Mouse (Mus musculus): ENCODE results near the gene Hbb-bh2.
"Not testable (repeated sequence)": the region's sequence is repeated elsewhere in the genome, so short reads cannot be mapped to it uniquely, and the experiment has no call there.

The Hbb-bh2 gene

GRCm38 (mm10) chr7:103840268-103840667 is at the start of gene Hbb-bh2:
Gene Hbb-bh2 (minus strand): TSS chr7:103840520.
- no peak for DNase-seq (ENCODE audit: low spot score)

- no peak for DNase-seq (ENCODE audit: low spot score)
Measured at GRCm38 (mm10) chr7:103886152-103886551, 45.8 kb upstream of the Hbb-bh2 start, which contains the start of gene Olfr66. Gene Olfr66 (minus strand): TSS chr7:103886252.

- no peak for DNase-seq (ENCODE audit: low spot score)
Measured at GRCm38 (mm10) chr7:103877093-103877492, 36.8 kb upstream of the Hbb-bh2 start.

GRCm38 (mm10) chr7:103874451-103874850 is 34.1 kb upstream of the Hbb-bh2 start:
- no peak for DNase-seq (ENCODE audit: low spot score)

- no peak for DNase-seq (ENCODE audit: low spot score)
Measured at GRCm38 (mm10) chr7:103873064-103873463, 32.7 kb upstream of the Hbb-bh2 start.

GRCm38 (mm10) chr7:103870667-103871066 is 30.3 kb upstream of the Hbb-bh2 start:
- DNase-seq (ENCODE audit: low spot score), result no peak

GRCm38 (mm10) chr7:103865716-103866115 is 25.4 kb upstream of the Hbb-bh2 start:
- no peak for DNase-seq (ENCODE audit: low spot score)

- no peak for DNase-seq (ENCODE audit: low spot score)
Measured at GRCm38 (mm10) chr7:103861531-103861930, 21.2 kb upstream of the Hbb-bh2 start.

- DNase-seq (ENCODE audit: low spot score), result peak; percentile 72
Measured at GRCm38 (mm10) chr7:103860855-103861254, 20.5 kb upstream of the Hbb-bh2 start.

- DNase-seq (ENCODE audit: low spot score), result no peak
Measured at GRCm38 (mm10) chr7:103859076-103859475, 18.8 kb upstream of the Hbb-bh2 start.

GRCm38 (mm10) chr7:103854669-103855068 is 14.3 kb upstream of the Hbb-bh2 start:
- no peak for DNase-seq (ENCODE audit: low spot score)

- DNase-seq (ENCODE audit: low spot score), result peak; percentile 36
Measured at GRCm38 (mm10) chr7:103853090-103853489, 12.8 kb upstream of the Hbb-bh2 start, which contains the start of gene Hbb-y. Gene Hbb-y (minus strand): TSS chr7:103853216.

GRCm38 (mm10) chr7:103844525-103845325 is 4.4 kb upstream of the Hbb-bh2 start:
- no peak for DNase-seq (ENCODE audit: low spot score)

- DNase-seq (ENCODE audit: low spot score), result no peak
Measured at GRCm38 (mm10) chr7:103843034-103843433, 2.7 kb upstream of the Hbb-bh2 start, which contains the start of gene Hbb-bh1. Gene Hbb-bh1 (minus strand): TSS chr7:103843164.

- DNase-seq (ENCODE audit: low spot score), result no peak
Measured at GRCm38 (mm10) chr7:103827808-103828207, 12.5 kb downstream of the Hbb-bh2 start, which contains the start of gene Hbb-bs. Gene Hbb-bs (minus strand): TSS chr7:103828096.

- not testable (repeated sequence) for DNase-seq (ENCODE audit: low spot score)
Measured at GRCm38 (mm10) chr7:103827139-103827538, 13.2 kb downstream of the Hbb-bh2 start.

- no peak for DNase-seq (ENCODE audit: low spot score)
Measured at GRCm38 (mm10) chr7:103826255-103826887, 13.9 kb downstream of the Hbb-bh2 start.

GRCm38 (mm10) chr7:103825536-103826254 is 14.6 kb downstream of the Hbb-bh2 start:
- no peak for DNase-seq (ENCODE audit: low spot score)

- DNase-seq (ENCODE audit: low spot score), result no peak
Measured at GRCm38 (mm10) chr7:103824597-103824996, 15.7 kb downstream of the Hbb-bh2 start.

- DNase-seq (ENCODE audit: low spot score), result not testable (repeated sequence)
Measured at GRCm38 (mm10) chr7:103815085-103815484, 25.2 kb downstream of the Hbb-bh2 start.

GRCm38 (mm10) chr7:103813766-103814165 is 26.6 kb downstream of the Hbb-bh2 start, which contains the start of gene Hbb-bt:
Gene Hbb-bt (minus strand): TSS chr7:103813996.
- no peak for DNase-seq (ENCODE audit: low spot score)

- not testable (repeated sequence) for DNase-seq (ENCODE audit: low spot score)
Measured at GRCm38 (mm10) chr7:103813152-103813551, 27.2 kb downstream of the Hbb-bh2 start.

Data from embryo, embryonic 10 days (tissue).